Mouse (Mus musculus) lung, postnatal 0 days (tissue): ENCODE data around the gene Serf1. TPM values are rescaled to one million over a fixed set of nuclear protein-coding genes. Genes with fewer than 3 reads are reported as not detected.

Experiments
- ATAC-seq: fragments of 200-750 bp; cut with Nextera tagmentation; 2 replicates; pipeline ENCODE4 v1.8.0; 2017; ENCODE audit warnings: moderate library complexity
- DNase-seq: peaks from one replicate; pipeline ENCODE4 v3.0.0-alpha.2; 2016; ENCODE audit warnings: low spot score
- H3K27ac ChIP-seq: fragments of 300-500 bp; sonication (generic); 2 replicates; pipeline ENCODE4 v1.5.1; 2014; ENCODE audit warnings: antibody characterized with exemption, mild to moderate bottlenecking, low read length, mixed read lengths
- H3K27me3 ChIP-seq: fragments of 300-500 bp; sonication (generic); replicated peaks from 2 replicates; pipeline ENCODE4 v1.6.1; 2014; ENCODE audit warnings: low read length, mixed read lengths; ENCODE audit not compliant: insufficient read depth
- H3K36me3 ChIP-seq: fragments of 300-500 bp; sonication (generic); 2 replicates; pipeline ENCODE4 v1.6.1; 2014; ENCODE audit warnings: low read length, mixed read lengths; ENCODE audit not compliant: insufficient read depth
- H3K4me1 ChIP-seq: fragments of 300-500 bp; sonication (generic); 2 replicates; pipeline ENCODE4 v1.6.1; 2014; ENCODE audit warnings: antibody characterized with exemption, low read depth, low read length, mixed read lengths; ENCODE audit not compliant: insufficient read depth
- H3K4me2 ChIP-seq: fragments of 300-500 bp; sonication (generic); replicated peaks from 2 replicates; pipeline ENCODE4 v1.6.1; 2014; ENCODE audit warnings: low read depth, mild to moderate bottlenecking, low read length, moderate library complexity, mixed read lengths
- H3K4me3 ChIP-seq: fragments of 300-500 bp; sonication (generic); 2 replicates; pipeline ENCODE4 v1.5.1; 2014; ENCODE audit warnings: low read depth, low read length
- H3K9ac ChIP-seq: fragments of 300-500 bp; sonication (generic); replicated peaks from 2 replicates; pipeline ENCODE4 v1.6.1; 2014; ENCODE audit warnings: low read depth, mild to moderate bottlenecking
- H3K9me3 ChIP-seq: fragments of 300-500 bp; sonication (generic); 2 replicates; pipeline ENCODE4 v1.6.1; 2016; ENCODE audit warnings: low read length, mixed read lengths
- CTCF ChIP-seq: IDR thresholded peaks from 2 replicates; pipeline ENCODE4 v1.5.1; 2016; ENCODE audit warnings: antibody characterized with exemption, mild to moderate bottlenecking
- EP300 ChIP-seq: IDR thresholded peaks from 2 replicates; pipeline ENCODE4 v1.6.1; 2016; ENCODE audit warnings: antibody characterized with exemption, mild to moderate bottlenecking, control low read depth
- WGBS: fragments of 180-500 bp; shearing (Covaris S2); extraction: QIAGEN DNeasy Blood & Tissue Kit; methylation state at CpG from one replicate; pipeline ENCODE4 v1.1.7; 2014; 5-methylcytosine and 5-hydroxymethylcytosine counted together
- polyA plus RNA-seq: library from polyadenylated mRNA; unstranded; fragments of >200 nt; fragmentation: Nextera tagmentation; extraction: Ambion mirVana; gene quantifications from 2 replicates; pipeline ENCODE4 v1.2.1, GENCODE M21; 2015

Serf1 gene
- polyA plus RNA-seq, result 61.6 and 82.2 TPM in 2 replicates

DNA sequence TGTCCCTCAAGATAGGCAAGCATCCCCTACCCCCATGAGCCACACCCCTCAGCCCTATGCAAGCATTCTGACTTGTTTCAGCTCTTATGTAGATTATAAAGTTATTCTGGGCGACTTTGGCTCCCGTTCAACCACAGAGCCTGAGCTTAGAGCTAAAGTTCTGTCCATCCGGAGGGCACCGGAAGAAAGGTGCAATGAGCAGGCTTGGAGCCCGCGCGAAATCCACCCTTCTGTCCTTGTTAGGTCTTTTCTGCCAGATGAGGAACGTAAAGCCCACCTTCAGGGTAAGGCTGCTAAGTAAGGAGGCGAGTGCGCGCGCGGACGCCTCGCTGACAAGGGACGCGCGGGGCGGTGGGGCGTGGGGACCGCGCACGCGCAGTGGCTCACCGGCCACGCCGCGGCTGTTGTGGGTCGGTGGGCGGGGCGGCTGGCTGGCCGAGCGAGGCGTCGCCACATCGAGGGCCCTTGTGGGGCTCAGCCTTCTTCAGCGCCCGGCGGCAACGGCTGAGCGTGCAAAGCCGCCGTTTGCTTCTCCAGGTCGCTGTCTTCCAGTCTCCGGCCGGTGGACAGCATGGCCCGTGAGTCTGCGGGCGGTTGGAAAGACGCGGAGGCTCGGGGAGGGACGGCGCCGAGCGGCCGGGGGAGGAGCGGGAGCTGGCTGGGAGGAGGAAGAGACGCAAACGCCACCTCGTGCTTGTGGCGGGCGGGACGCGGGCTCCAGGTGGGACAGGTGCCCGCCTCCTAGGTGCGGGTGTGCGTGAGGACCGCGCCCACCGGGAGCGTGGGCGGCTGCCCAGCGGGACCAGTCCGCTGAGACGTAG, at the start of gene Serf1:
Gene Serf1, plus strand, starts transcription at position 361 of the 821 bp plus-strand sequence.
- TF ChIP-seq EP300 (no peak), CTCF (no peak)
- Histone ChIP-seq H3K27me3 (no peaks in the 10 kb centered on the region), H3K9me3 (no peaks in the 10 kb centered on the region), H3K36me3 (no peaks in the 10 kb centered on the region), H3K4me1 (peaks cover 3% of the 10 kb centered on the region; the same call in 1 of the 2 replicates), H3K9ac (peak within 1 kb of the TSS; percentile 50), H3K4me3 (peak within 1 kb of the TSS; percentile 69), H3K4me2 (peak within 1 kb of the TSS; percentile 95), H3K27ac (0 out of 2 replicates have a peak within 1 kb of the TSS, but pooled peaks have one; percentile 51)
- DNase-seq, result peak; percentile 87
- ATAC-seq, result peak; percentile 84
- WGBS, result under 1% methylated on average over 66 of the region's 76 CpGs

DNA sequence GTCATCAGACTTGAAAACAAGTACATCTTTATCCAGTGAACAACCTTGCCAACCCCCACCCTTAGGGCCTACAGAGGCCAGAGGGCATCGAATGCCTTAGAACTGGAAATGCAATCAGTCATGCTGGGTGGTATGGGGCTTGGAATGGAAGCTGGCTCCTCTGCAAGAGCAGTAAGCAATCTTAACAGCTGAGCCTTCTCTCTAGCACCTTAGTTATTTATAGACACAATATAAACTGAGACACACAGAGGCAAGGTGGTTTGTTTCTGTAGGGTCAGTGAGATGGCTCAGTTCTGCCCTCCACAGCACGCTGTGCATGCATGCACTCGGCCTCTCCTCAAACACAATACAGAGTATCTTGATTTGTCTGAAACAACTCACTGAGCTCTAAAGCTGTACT, 43.9 kb upstream of the Serf1 start:
- Histone ChIP-seq H3K36me3 (peaks cover 54% of the 10 kb centered on the region), H3K9ac (no peak overlapping the region), H3K9me3 (no peaks in the 10 kb centered on the region), H3K27ac (no peak overlapping the region), H3K27me3 (no peaks in the 10 kb centered on the region), H3K4me3 (no peak overlapping the region), H3K4me1 (no peaks in the 10 kb centered on the region), H3K4me2 (no peak overlapping the region)
- TF ChIP-seq CTCF, result no peak
- 0 out of 2 replicates have a peak, but pooled peaks have one; percentile 9 for TF ChIP-seq EP300
- DNase-seq (peak; percentile 31), ATAC-seq (peak; percentile 64)
- WGBS, result 66% methylated on average over 3 of the region's 3 CpGs

DNA sequence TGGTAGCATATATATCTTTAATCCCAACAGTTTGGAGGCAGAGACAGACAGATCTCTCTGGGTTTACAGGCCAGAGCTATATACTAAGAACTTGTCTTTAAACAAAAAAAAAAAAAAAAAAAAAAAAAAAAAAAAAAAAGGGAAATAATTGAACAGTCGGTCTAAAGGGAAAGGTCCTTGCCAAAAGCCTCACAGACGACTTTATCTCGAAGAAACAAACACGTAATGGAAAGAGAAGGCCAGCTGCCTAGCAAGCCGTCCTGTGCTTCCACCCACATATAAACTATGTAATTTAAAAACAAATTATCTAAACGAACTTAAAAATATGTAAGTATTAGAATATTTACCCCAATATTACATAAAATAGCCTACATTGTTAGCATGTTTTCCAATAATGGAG, 40.0 kb upstream of the Serf1 start:
- Histone ChIP-seq H3K4me3 (no peak overlapping the region), H3K27ac (no peak overlapping the region), H3K9ac (no peak overlapping the region), H3K4me2 (no peak overlapping the region), H3K36me3 (peaks cover 45% of the 10 kb centered on the region; the same call in 1 of the 2 replicates), H3K27me3 (no peaks in the 10 kb centered on the region), H3K4me1 (no peaks in the 10 kb centered on the region), H3K9me3 (no peaks in the 10 kb centered on the region)
- 57% methylated on average over 6 of the region's 6 CpGs for WGBS
- ATAC-seq (no peak), DNase-seq (no peak)
- TF ChIP-seq CTCF (no peak), EP300 (no peak)

DNA sequence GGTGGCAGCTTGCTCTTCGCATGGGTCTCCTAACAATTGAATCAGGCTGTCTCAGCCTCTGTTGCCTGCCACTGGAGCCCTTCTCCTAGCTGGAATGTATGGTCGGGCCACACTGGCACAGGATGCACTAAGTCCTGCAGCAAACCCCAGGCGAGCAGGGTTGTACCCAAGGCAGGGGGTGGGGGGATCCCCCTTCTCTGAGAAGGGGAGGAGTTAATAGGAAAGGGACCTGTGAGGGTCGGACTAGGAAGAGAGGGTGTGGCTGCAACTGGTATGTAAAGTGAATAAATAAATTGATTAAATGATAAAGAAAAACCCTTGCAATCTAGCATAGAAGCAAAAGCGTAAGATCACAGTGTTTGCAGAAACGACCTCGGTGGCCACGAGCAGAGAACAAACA, 36.3 kb upstream of the Serf1 start:
- Histone ChIP-seq H3K9me3 (no peaks in the 10 kb centered on the region), H3K9ac (no peak overlapping the region), H3K36me3 (peaks cover 41% of the 10 kb centered on the region; the same call in 1 of the 2 replicates), H3K4me3 (no peak overlapping the region), H3K4me1 (no peaks in the 10 kb centered on the region), H3K27ac (no peak overlapping the region), H3K4me2 (no peak overlapping the region), H3K27me3 (no peaks in the 10 kb centered on the region)
- DNase-seq (no peak), ATAC-seq (no peak)
- TF ChIP-seq CTCF, result no peak
- TF ChIP-seq EP300, result no peak
- 84% methylated on average over 8 of the region's 8 CpGs for WGBS

DNA sequence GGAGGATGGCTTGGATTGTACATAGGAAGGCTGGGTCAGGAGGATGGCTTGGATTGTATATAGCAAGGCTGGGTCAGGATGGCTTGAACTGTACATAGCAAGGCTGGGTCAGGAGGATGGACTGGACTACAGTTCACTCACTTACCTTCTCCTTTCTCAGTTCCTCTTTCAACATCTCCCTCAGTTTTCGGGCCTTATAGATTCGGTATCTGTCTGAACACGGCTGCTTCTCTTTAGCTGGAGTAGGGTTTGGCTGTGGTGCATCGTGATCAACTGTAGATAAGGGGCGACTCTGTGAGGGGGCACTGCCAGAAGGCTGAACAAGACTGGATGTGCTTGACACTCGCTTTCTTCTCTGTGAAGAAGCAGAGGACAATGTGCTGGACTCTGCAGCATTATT, 9.0 kb upstream of the Serf1 start:
- no peak overlapping the region for H3K9ac ChIP-seq
- TF ChIP-seq CTCF, result no peak
- H3K4me1 ChIP-seq, result peaks cover 13% of the 10 kb centered on the region; the same call in 1 of the 2 replicates
- H3K36me3 ChIP-seq, result peaks cover 22% of the 10 kb centered on the region
- H3K4me2 ChIP-seq, result no peak overlapping the region
- ATAC-seq, result no peak
- H3K4me3 ChIP-seq, result no peak overlapping the region
- 0 out of 2 replicates have a peak, but pooled peaks cover 4% of the 10 kb centered on the region for H3K9me3 ChIP-seq
- H3K27ac ChIP-seq, result no peak overlapping the region
- H3K27me3 ChIP-seq, result no peaks in the 10 kb centered on the region
- WGBS, result 84% methylated on average over 6 of the region's 6 CpGs
- DNase-seq, result no peak

DNA sequence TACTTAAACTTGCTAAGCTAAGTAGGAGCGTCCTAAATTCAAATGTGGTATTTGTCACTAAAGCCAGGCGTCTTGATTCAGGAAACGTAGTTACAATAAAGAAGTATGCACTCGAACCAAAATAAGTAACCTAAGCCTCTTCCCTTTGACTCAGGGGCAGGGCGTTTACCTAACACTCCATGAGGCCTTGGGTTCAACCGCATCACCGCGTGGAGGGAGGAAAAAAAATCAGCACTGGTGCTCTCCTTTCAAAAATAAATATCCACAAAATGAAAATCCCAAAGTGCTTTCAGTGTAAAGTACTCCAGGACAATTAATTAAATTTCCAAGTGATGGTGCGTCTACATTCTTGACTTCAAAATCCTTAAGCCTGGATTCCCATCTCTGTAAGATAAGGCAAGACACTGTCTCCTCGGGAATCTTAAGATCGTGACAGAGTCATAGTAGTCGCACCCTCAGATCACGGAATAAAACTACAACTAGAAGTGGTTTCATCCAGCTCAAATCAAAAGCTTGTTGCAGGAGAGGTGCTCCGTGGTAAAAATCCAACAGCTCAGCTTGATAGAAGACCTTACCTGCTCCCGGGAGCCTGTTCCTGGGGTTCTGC, 4.7 kb upstream of the Serf1 start:
- no peak for TF ChIP-seq EP300
- TF ChIP-seq CTCF, result no peak
- H3K4me1 ChIP-seq, result peaks cover 13% of the 10 kb centered on the region; the same call in 1 of the 2 replicates
- H3K9ac ChIP-seq, result peak overlapping the region; percentile 87
- no peaks in the 10 kb centered on the region for H3K27me3 ChIP-seq
- H3K4me3 ChIP-seq, result peak overlapping the region; percentile 90
- 3% methylated on average over 15 of the region's 15 CpGs for WGBS
- ATAC-seq (no peak), DNase-seq (peak; percentile 46)
- peak overlapping the region; percentile 79 for H3K4me2 ChIP-seq
- no peaks in the 10 kb centered on the region for H3K36me3 ChIP-seq
- H3K27ac ChIP-seq, result peak overlapping the region; percentile 87
- H3K9me3 ChIP-seq, result no peaks in the 10 kb centered on the region
